Mouse (Mus musculus) megakaryocyte, adult 5-6 weeks (primary cell): Measurements from ENCODE around the gene Plin1. TPM values are rescaled to one million over a fixed set of nuclear protein-coding genes. Genes with fewer than 3 reads are reported as not detected.

ENCODE experiments used
- ATAC-seq: 2 replicates; pipeline ENCODE4 v1.8.0; 2016; ENCODE audit warnings: mild to moderate bottlenecking, inconsistent platforms; ENCODE audit not compliant: poor library complexity, severe bottlenecking
- total RNA-seq, 2 experiments: library from RNA; stranded (forward) in 1 of 2; stranded (reverse) in 1 of 2; fragments of 153-499, 151-499 nt in 1 of 2; fragments of 221-1000, 200-1000 nt in 1 of 2; gene quantifications; 2 replicates each; pipeline versions ENCODE4 v1.2.3 to v1.2.4; 2015 to 2017

The Plin1 gene
- total RNA-seq, 2 experiments from 2014 or later, result not detected

GRCm38 (mm10) chr7:79738913-79739312, 6.2 kb upstream of the Plin1 start:
- no peak for ATAC-seq

GRCm38 (mm10) chr7:79736511-79736910, 3.8 kb upstream of the Plin1 start:
- ATAC-seq, result no peak

- no peak for ATAC-seq
Measured at GRCm38 (mm10) chr7:79734563-79734962, 1.9 kb upstream of the Plin1 start.

- no peak for ATAC-seq
Measured at GRCm38 (mm10) chr7:79731438-79731837, 1.3 kb downstream of the Plin1 start.

- no peak for ATAC-seq
Measured at GRCm38 (mm10) chr7:79729743-79730370, 2.8 kb downstream of the Plin1 start.

- peak; percentile 65; the same call in 1 of the 2 replicates for ATAC-seq
Measured at GRCm38 (mm10) chr7:79729169-79729568, 3.5 kb downstream of the Plin1 start.

GRCm38 (mm10) chr7:79728219-79728618, 4.5 kb downstream of the Plin1 start:
- peak; percentile 71 for ATAC-seq

GRCm38 (mm10) chr7:79727091-79727490, 5.6 kb downstream of the Plin1 start:
- ATAC-seq, result peak; percentile 60

GRCm38 (mm10) chr7:79721386-79721977, 11.2 kb downstream of the Plin1 start:
- ATAC-seq, result peak; percentile 33; the same call in 1 of the 2 replicates

- peak; percentile 69 for ATAC-seq
Measured at GRCm38 (mm10) chr7:79715187-79715981, 17.3 kb downstream of the Plin1 start, which contains the start of gene Kif7. Kif7 (minus strand) TSS chr7:79715720.

GRCm38 (mm10) chr7:79710831-79711230, 21.9 kb downstream of the Plin1 start:
- ATAC-seq, result no peak

- no peak for ATAC-seq
Measured at GRCm38 (mm10) chr7:79710130-79710607, 22.5 kb downstream of the Plin1 start.

- ATAC-seq, result no peak
Measured at GRCm38 (mm10) chr7:79705210-79705609, 27.5 kb downstream of the Plin1 start.

- ATAC-seq, result no peak
Measured at GRCm38 (mm10) chr7:79702755-79703154, 29.9 kb downstream of the Plin1 start.

- peak; percentile 70 for ATAC-seq
Measured at GRCm38 (mm10) chr7:79696495-79696894, 36.2 kb downstream of the Plin1 start.

GRCm38 (mm10) chr7:79680231-79680630, 52.5 kb downstream of the Plin1 start:
- ATAC-seq, result no peak

GRCm38 (mm10) chr7:79679186-79679585, 53.5 kb downstream of the Plin1 start:
- no peak for ATAC-seq

GRCm38 (mm10) chr7:79670900-79671604, 61.7 kb downstream of the Plin1 start:
- ATAC-seq, result no peak
